Mouse (Mus musculus): ENCODE results near the gene Wdr18. TPM values are rescaled to one million over a fixed set of nuclear protein-coding genes. Genes with fewer than 3 reads are reported as not detected.
A peak's percentile ranks its signal among the peaks of the same experiment; 100 is the strongest.

Wdr18 gene
- polyA plus RNA-seq, 1 experiment from 2014 or later: 50.3 TPM

DNA sequence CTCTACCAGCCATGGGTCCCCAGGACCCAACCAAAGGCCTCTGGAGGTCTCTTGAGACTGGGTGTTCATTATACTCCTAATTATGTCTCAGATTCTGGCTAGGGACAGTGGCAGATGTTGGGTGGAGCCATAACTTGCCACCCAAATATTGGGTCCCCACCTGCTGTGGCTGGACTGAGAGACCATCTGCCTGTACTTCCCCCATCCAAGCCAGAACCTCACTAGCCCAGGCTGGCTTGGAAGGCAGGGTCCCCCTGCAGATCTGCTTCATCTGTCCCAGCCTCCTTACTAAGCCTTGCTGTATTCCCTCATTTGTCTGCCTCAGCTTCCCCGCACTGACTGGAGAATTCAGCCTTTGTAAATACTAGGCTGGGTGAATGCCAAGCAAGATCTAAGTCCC, 8.2 kb downstream of the Wdr18 start:
- WGBS: 65% methylated on average over 1 of the region's 1 CpGs
- peaks cover 15% of the 10 kb centered on the region for H3K36me3 ChIP-seq (ENCODE audit: control insufficient read depth, insufficient read depth, low read length)
- TF ChIP-seq EP300 (optimal IDR thresholded peaks at IDR 0.05): no peak
- no peak for TF ChIP-seq CTCF (IDR thresholded peaks at IDR 0.05; ENCODE audit: low read depth)
- no peaks in the 10 kb centered on the region for H3K4me1 ChIP-seq (replicated peaks; ENCODE audit: control insufficient read depth, insufficient read depth)
- H3K9me3 ChIP-seq (ENCODE audit: control insufficient read depth, low read length): no peaks in the 10 kb centered on the region
- H3K4me3 ChIP-seq (ENCODE audit: low read depth, low read length): no peak overlapping the region
- H3K27me3 ChIP-seq (ENCODE audit: control insufficient read depth, insufficient read depth, low read length): no peaks in the 10 kb centered on the region
- H3K9ac ChIP-seq (ENCODE audit: low read length): no peak overlapping the region
- H3K4me2 ChIP-seq (replicated peaks; ENCODE audit: low read depth): no peak overlapping the region
- ATAC-seq (ENCODE audit: low FRiP score, low TSS enrichment): no peak
- H3K27ac ChIP-seq (replicated peaks): no peak overlapping the region
- DNase-seq (ENCODE audit: low spot score): no peak

DNA sequence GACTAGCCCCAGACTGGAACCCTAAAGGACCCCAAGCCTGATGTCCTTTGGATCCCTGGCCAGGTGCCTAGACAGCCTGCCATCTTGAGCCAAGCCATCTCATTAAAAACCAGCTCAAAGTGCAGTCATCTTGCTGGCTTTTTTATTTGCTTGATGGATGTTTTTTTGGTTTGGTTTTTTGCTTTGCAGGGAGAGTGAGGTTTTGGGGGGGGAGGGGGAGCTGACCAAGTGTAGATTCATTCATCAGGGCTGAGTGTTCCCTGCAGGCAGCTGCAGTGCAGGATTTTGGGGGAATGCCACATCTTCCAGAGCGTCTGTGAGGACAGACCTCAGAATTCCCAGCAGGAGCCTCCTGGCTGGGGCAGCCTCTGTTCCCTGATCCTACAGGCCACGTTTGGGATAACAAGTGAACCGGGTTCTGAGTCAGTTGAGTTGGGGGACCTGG, 9.2 kb downstream of the Wdr18 start:
- Histone ChIP-seq H3K9ac (ENCODE audit: low read length) (no peak overlapping the region), H3K4me2 (replicated peaks; ENCODE audit: low read depth) (no peak overlapping the region), H3K36me3 (ENCODE audit: control insufficient read depth, insufficient read depth, low read length) (peaks cover 15% of the 10 kb centered on the region), H3K27me3 (ENCODE audit: control insufficient read depth, insufficient read depth, low read length) (no peaks in the 10 kb centered on the region), H3K9me3 (ENCODE audit: control insufficient read depth, low read length) (no peaks in the 10 kb centered on the region), H3K4me3 (ENCODE audit: low read depth, low read length) (no peak overlapping the region), H3K27ac (replicated peaks) (no peak overlapping the region), H3K4me1 (replicated peaks; ENCODE audit: control insufficient read depth, insufficient read depth) (no peaks in the 10 kb centered on the region)
- ATAC-seq (ENCODE audit: low FRiP score, low TSS enrichment) (no peak), DNase-seq (ENCODE audit: low spot score) (no peak)
- TF ChIP-seq CTCF (IDR thresholded peaks at IDR 0.05; ENCODE audit: low read depth): peak; percentile 32; the same call in 1 of the 2 replicates
- TF ChIP-seq EP300 (optimal IDR thresholded peaks at IDR 0.05): no peak
- WGBS: 17% methylated on average over 3 of the region's 3 CpGs

DNA sequence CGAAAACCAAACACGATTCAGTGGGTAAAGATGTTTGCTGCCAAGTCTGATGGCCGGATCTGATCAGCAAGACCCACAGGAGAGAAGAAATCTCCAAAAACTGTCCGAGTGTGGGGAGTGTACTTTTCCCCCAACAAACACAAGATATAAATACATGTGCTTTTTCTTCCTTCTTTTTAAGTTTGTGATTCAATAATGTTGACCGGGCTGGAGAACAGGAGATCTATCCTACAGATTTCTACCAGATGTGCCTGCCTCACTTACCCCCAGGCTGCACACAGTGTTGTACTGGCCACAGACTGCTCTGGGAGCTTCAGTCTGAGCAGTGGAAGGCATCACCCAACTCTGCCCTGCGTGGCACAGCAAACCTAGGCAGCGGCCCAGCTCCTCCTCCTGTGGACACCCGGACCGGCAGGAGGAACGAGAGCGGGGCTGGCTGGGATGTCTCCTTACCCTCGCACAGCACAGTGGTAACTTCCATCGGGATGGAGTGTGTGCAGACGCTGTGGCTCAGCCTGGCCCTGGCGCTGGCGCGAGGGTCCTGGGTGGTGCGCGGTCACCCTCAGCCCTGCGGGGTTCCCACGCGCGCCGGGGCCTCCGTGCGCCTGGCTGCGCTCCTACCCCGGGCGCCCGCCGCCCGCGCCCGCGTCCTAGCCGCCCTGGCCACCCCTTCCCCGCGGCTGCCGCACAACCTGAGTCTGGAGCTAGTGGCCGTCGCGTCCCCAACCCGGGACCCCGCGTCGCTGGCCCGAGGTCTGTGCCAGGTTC, 10.6 kb downstream of the Wdr18 start, which contains the start of gene Grin3b:
Gene Grin3b (plus strand): TSS at position 301 of the 768 bp plus-strand sequence.
- Histone ChIP-seq H3K9me3 (ENCODE audit: control insufficient read depth, low read length) (no peaks in the 10 kb centered on the region), H3K36me3 (ENCODE audit: control insufficient read depth, insufficient read depth, low read length) (peaks cover 16% of the 10 kb centered on the region), H3K27ac (replicated peaks) (no peak within 1 kb of the TSS), H3K4me2 (replicated peaks; ENCODE audit: low read depth) (peak within 1 kb of the TSS; percentile 64), H3K9ac (ENCODE audit: low read length) (peak within 1 kb of the TSS; percentile 47), H3K4me1 (replicated peaks; ENCODE audit: control insufficient read depth, insufficient read depth) (no peaks in the 10 kb centered on the region), H3K27me3 (ENCODE audit: control insufficient read depth, insufficient read depth, low read length) (no peaks in the 10 kb centered on the region), H3K4me3 (ENCODE audit: low read depth, low read length) (peak within 1 kb of the TSS; percentile 36)
- TF ChIP-seq CTCF (IDR thresholded peaks at IDR 0.05; ENCODE audit: low read depth) (no peak), EP300 (optimal IDR thresholded peaks at IDR 0.05) (no peak)
- ATAC-seq (ENCODE audit: low FRiP score, low TSS enrichment) (peak; percentile 11; the same call in 1 of the 2 replicates), DNase-seq (ENCODE audit: low spot score) (no peak)
- 6% methylated on average over 38 of the region's 47 CpGs for WGBS

DNA sequence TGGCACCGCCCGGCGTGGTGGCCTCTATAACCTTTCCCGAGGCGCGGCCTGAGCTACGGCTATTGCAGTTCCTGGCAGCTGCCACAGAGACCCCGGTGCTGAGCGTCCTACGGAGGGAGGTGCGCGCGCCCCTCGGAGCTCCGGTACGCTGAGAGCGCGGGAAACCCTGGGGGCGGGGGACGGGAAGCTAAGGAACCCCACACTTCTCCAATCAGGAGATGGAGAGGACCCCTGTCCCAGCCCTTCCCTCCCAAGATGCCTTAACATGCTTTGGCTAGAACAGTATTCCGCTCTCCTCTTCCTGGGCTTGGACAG, 11.2 kb downstream of the Wdr18 start:
- no peak for TF ChIP-seq EP300 (optimal IDR thresholded peaks at IDR 0.05)
- no peak for TF ChIP-seq CTCF (IDR thresholded peaks at IDR 0.05; ENCODE audit: low read depth)
- no peak for DNase-seq (ENCODE audit: low spot score)
- peaks cover 16% of the 10 kb centered on the region for H3K36me3 ChIP-seq (ENCODE audit: control insufficient read depth, insufficient read depth, low read length)
- H3K27me3 ChIP-seq (ENCODE audit: control insufficient read depth, insufficient read depth, low read length): no peaks in the 10 kb centered on the region
- H3K9me3 ChIP-seq (ENCODE audit: control insufficient read depth, low read length): no peaks in the 10 kb centered on the region
- WGBS: 4% methylated on average over 21 of the region's 21 CpGs
- peak overlapping the region; percentile 36 for H3K4me3 ChIP-seq (ENCODE audit: low read depth, low read length)
- H3K4me2 ChIP-seq (replicated peaks; ENCODE audit: low read depth): peak overlapping the region; percentile 64
- ATAC-seq (ENCODE audit: low FRiP score, low TSS enrichment): no peak
- H3K9ac ChIP-seq (ENCODE audit: low read length): peak overlapping the region; percentile 47
- H3K27ac ChIP-seq (replicated peaks): no peak overlapping the region
- H3K4me1 ChIP-seq (replicated peaks; ENCODE audit: control insufficient read depth, insufficient read depth): no peaks in the 10 kb centered on the region

DNA sequence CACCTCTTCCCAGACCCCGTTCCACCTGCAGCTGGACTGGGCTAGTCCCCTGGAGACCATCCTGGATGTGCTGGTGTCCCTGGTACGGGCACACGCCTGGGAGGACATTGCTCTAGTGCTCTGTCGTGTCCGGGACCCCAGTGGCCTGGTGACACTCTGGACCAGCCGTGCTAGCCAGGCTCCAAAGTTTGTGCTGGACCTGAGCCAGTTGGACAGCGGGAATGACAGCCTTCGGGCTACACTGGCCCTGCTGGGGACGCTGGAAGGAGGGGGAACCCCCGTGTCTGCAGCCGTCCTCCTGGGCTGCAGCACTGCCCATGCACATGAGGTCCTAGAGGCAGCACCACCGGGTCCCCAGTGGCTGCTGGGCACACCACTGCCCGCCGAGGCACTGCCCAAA, 12.9 kb downstream of the Wdr18 start:
- no peak overlapping the region for H3K9ac ChIP-seq (ENCODE audit: low read length)
- no peak overlapping the region for H3K4me3 ChIP-seq (ENCODE audit: low read depth, low read length)
- DNase-seq (ENCODE audit: low spot score): no peak
- H3K27ac ChIP-seq (replicated peaks): no peak overlapping the region
- H3K4me1 ChIP-seq (replicated peaks; ENCODE audit: control insufficient read depth, insufficient read depth): no peaks in the 10 kb centered on the region
- H3K9me3 ChIP-seq (ENCODE audit: control insufficient read depth, low read length): no peaks in the 10 kb centered on the region
- H3K36me3 ChIP-seq (ENCODE audit: control insufficient read depth, insufficient read depth, low read length): peaks cover 25% of the 10 kb centered on the region
- H3K4me2 ChIP-seq (replicated peaks; ENCODE audit: low read depth): no peak overlapping the region
- 56% methylated on average over 13 of the region's 14 CpGs for WGBS
- ATAC-seq (ENCODE audit: low FRiP score, low TSS enrichment): no peak
- H3K27me3 ChIP-seq (ENCODE audit: control insufficient read depth, insufficient read depth, low read length): no peaks in the 10 kb centered on the region
- TF ChIP-seq CTCF (IDR thresholded peaks at IDR 0.05; ENCODE audit: low read depth) (no peak), EP300 (optimal IDR thresholded peaks at IDR 0.05) (no peak)

DNA sequence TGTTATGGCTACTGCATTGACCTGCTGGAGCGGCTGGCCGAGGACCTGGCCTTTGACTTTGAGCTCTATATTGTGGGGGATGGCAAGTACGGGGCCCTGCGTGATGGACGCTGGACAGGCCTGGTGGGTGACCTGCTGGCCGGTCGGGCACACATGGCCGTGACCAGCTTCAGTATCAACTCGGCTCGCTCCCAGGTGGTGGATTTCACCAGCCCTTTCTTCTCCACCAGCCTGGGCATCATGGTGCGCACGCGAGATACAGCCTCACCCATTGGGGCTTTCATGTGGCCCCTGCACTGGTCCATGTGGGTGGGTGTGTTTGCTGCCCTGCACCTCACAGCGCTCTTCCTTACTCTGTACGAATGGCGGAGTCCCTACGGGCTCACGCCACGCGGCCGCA, 14.1 kb downstream of the Wdr18 start:
- DNase-seq (ENCODE audit: low spot score) (no peak), ATAC-seq (ENCODE audit: low FRiP score, low TSS enrichment) (no peak)
- H3K4me2 ChIP-seq (replicated peaks; ENCODE audit: low read depth): no peak overlapping the region
- H3K27me3 ChIP-seq (ENCODE audit: control insufficient read depth, insufficient read depth, low read length): no peaks in the 10 kb centered on the region
- no peak overlapping the region for H3K27ac ChIP-seq (replicated peaks)
- H3K9ac ChIP-seq (ENCODE audit: low read length): no peak overlapping the region
- no peak for TF ChIP-seq CTCF (IDR thresholded peaks at IDR 0.05; ENCODE audit: low read depth)
- no peak for TF ChIP-seq EP300 (optimal IDR thresholded peaks at IDR 0.05)
- H3K4me1 ChIP-seq (replicated peaks; ENCODE audit: control insufficient read depth, insufficient read depth): no peaks in the 10 kb centered on the region
- no peaks in the 10 kb centered on the region for H3K9me3 ChIP-seq (ENCODE audit: control insufficient read depth, low read length)
- 91% methylated on average over 21 of the region's 21 CpGs for WGBS
- H3K4me3 ChIP-seq (ENCODE audit: low read depth, low read length): no peak overlapping the region
- H3K36me3 ChIP-seq (ENCODE audit: control insufficient read depth, insufficient read depth, low read length): peaks cover 30% of the 10 kb centered on the region

All from stomach, postnatal 0 days (tissue).